Mouse (Mus musculus) MEL (cell line): ENCODE measurements around the gene Tango2. TPM values are rescaled to one million over a fixed set of nuclear protein-coding genes. Genes with fewer than 3 reads are reported as not detected.

Experiments used
- DNase-seq: peaks from one replicate; pipeline ENCODE4 v3.0.0; 2011; ENCODE audit warnings: low read depth, low spot score
- H3K27ac ChIP-seq: 2 replicates; pipeline ENCODE4 v1.5.1; 2012; ENCODE audit warnings: low read depth, mild to moderate bottlenecking, control low read depth, low read length, moderate library complexity; ENCODE audit not compliant: control insufficient read depth
- H3K27me3 ChIP-seq, 2 experiments: fragments of 150-350 bp in 1 of 2; sonication (generic) in 1 of 2; 2 replicates each; pipeline ENCODE4 v1.6.1; 2012; ENCODE audit warnings: low read length in 2 of 2, mild to moderate bottlenecking in 2 of 2, improper control_type of control experiment in 1 of 2, moderate library complexity in 1 of 2; ENCODE audit not compliant: insufficient read depth in 2 of 2, control insufficient read depth in 1 of 2
- H3K36me3 ChIP-seq, 2 experiments: 2 replicates each; pipeline ENCODE4 v1.6.1; 2012 to 2014; ENCODE audit warnings: low read length in 2 of 2, improper control_type of control experiment in 1 of 2, inconsistent platforms in 1 of 2, mild to moderate bottlenecking in 1 of 2; ENCODE audit not compliant: insufficient read depth in 2 of 2, control insufficient read depth in 1 of 2
- H3K4me1 ChIP-seq, 2 experiments: fragments of 150-350 bp in 1 of 2; sonication (generic) in 1 of 2; 2 replicates each; pipeline ENCODE4 v1.6.1; 2012; ENCODE audit warnings: low read length in 2 of 2, improper control_type of control experiment in 1 of 2, mild to moderate bottlenecking in 1 of 2; ENCODE audit not compliant: insufficient read depth in 2 of 2, control insufficient read depth in 1 of 2
- H3K4me3 ChIP-seq, 2 experiments: fragments of 150-350 bp in 1 of 2; sonication (generic) in 1 of 2; 2 replicates each; pipeline ENCODE4 v1.5.1; 2012; ENCODE audit warnings: low read depth in 2 of 2, low read length in 2 of 2, mild to moderate bottlenecking in 2 of 2, moderate library complexity in 2 of 2, control low read depth in 1 of 2, improper control_type of control experiment in 1 of 2; ENCODE audit not compliant: control insufficient read depth in 1 of 2, insufficient read depth in 1 of 2
- H3K79me2 ChIP-seq: 2 replicates; pipeline ENCODE4 v1.6.1; 2012; ENCODE audit warnings: mild to moderate bottlenecking, low read length, moderate library complexity; ENCODE audit not compliant: control insufficient read depth, poor library complexity, insufficient read depth
- H3K9ac ChIP-seq: 2 replicates; pipeline ENCODE4 v1.6.1; 2012; ENCODE audit warnings: low read depth, mild to moderate bottlenecking, control low read depth, low read length, moderate library complexity; ENCODE audit not compliant: control insufficient read depth, poor library complexity, severe bottlenecking
- H3K9me3 ChIP-seq: fragments of 150-350 bp; sonication (generic); replicated peaks from 2 replicates; pipeline ENCODE4 v1.6.1; 2012; ENCODE audit warnings: mild to moderate bottlenecking, low read length, improper control_type of control experiment, moderate library complexity; ENCODE audit not compliant: insufficient read depth
- CHD1 ChIP-seq: IDR thresholded peaks from 2 replicates; pipeline ENCODE4 v1.6.1; 2012; ENCODE audit warnings: low read depth, mild to moderate bottlenecking, inconsistent platforms, low read length, improper control_type of control experiment
- CHD2 ChIP-seq: IDR thresholded peaks from 2 replicates; pipeline ENCODE4 v1.6.1; 2011; ENCODE audit warnings: low read length, improper control_type of control experiment
- EP300 ChIP-seq, 2 experiments: IDR thresholded peaks; 2 replicates each; pipeline ENCODE4 v1.6.1; 2011; ENCODE audit warnings: improper control_type of control experiment in 2 of 2, low read length in 2 of 2, low read depth in 1 of 2, mild to moderate bottlenecking in 1 of 2
- ETS1 ChIP-seq: IDR thresholded peaks from 2 replicates; pipeline ENCODE4 v1.6.1; 2012; ENCODE audit warnings: low read depth, mild to moderate bottlenecking, inconsistent platforms, low read length, improper control_type of control experiment, moderate library complexity
- GABPA ChIP-seq: IDR thresholded peaks from 2 replicates; pipeline ENCODE4 v1.6.1; 2012; ENCODE audit warnings: low read depth, mild to moderate bottlenecking, inconsistent platforms, low read length, improper control_type of control experiment, moderate library complexity
- GATA1 ChIP-seq: IDR thresholded peaks from 2 replicates; pipeline ENCODE4 v1.6.1; 2011; ENCODE audit warnings: low read depth, low read length, improper control_type of control experiment
- JUND ChIP-seq: IDR thresholded peaks from 2 replicates; pipeline ENCODE4 v1.6.1; 2011; ENCODE audit warnings: low read depth, mild to moderate bottlenecking, improper control_type of control experiment, low read length
- KAT2A ChIP-seq: conservative IDR thresholded peaks from 2 replicates; pipeline ENCODE4 v1.6.1; 2012; ENCODE audit warnings: low read depth, low read length, improper control_type of control experiment, inconsistent platforms
- MAZ ChIP-seq: IDR thresholded peaks from 2 replicates; pipeline ENCODE4 v1.6.1; 2012; ENCODE audit warnings: low read depth, mild to moderate bottlenecking, inconsistent platforms, low read length, improper control_type of control experiment
- MEF2A ChIP-seq: IDR thresholded peaks from 2 replicates; pipeline ENCODE4 v1.6.1; 2014; ENCODE audit warnings: low read depth, mild to moderate bottlenecking, inconsistent platforms, low read length, improper control_type of control experiment; ENCODE audit not compliant: poor library complexity, insufficient replicate concordance, severe bottlenecking; ENCODE audit errors: extremely low read depth
- MXI1 ChIP-seq: IDR thresholded peaks from 2 replicates; pipeline ENCODE4 v1.6.1; 2011; ENCODE audit warnings: mild to moderate bottlenecking, low read depth, low read length, improper control_type of control experiment
- NRF1 ChIP-seq: IDR thresholded peaks from 2 replicates; pipeline ENCODE4 v1.6.1; 2014; ENCODE audit warnings: low read depth, mild to moderate bottlenecking, inconsistent platforms, low read length, improper control_type of control experiment, moderate library complexity; ENCODE audit not compliant: poor library complexity, insufficient read depth, severe bottlenecking
- POLR2AphosphoS2 ChIP-seq: IDR thresholded peaks from 2 replicates; pipeline ENCODE4 v1.6.1; 2011; ENCODE audit warnings: low read length, improper control_type of control experiment
- TBP ChIP-seq: IDR thresholded peaks from 2 replicates; pipeline ENCODE4 v1.8.0; 2011; ENCODE audit warnings: low read depth, low read length, improper control_type of control experiment
- TCF12 ChIP-seq: IDR thresholded peaks from 2 replicates; pipeline ENCODE4 v1.6.1; 2014; ENCODE audit warnings: low read depth, mild to moderate bottlenecking, inconsistent platforms, low read length, improper control_type of control experiment, moderate library complexity
- USF1 ChIP-seq: IDR thresholded peaks from 2 replicates; pipeline ENCODE4 v1.6.1; 2014; ENCODE audit warnings: low read depth, mild to moderate bottlenecking, inconsistent platforms, low read length, improper control_type of control experiment, moderate library complexity
- USF2 ChIP-seq, 2 experiments: IDR thresholded peaks; 2 replicates each; pipeline ENCODE4 v1.6.1; 2011 to 2012; ENCODE audit warnings: improper control_type of control experiment in 2 of 2, low read length in 2 of 2, borderline replicate concordance in 1 of 2, inconsistent platforms in 1 of 2, low read depth in 1 of 2, mild to moderate bottlenecking in 1 of 2; ENCODE audit not compliant: insufficient read depth in 1 of 2
- ZC3H11A ChIP-seq: IDR thresholded peaks from 2 replicates; pipeline ENCODE4 v1.6.1; 2012; ENCODE audit warnings: low read depth, mild to moderate bottlenecking, inconsistent platforms, low read length, improper control_type of control experiment
- ZMIZ1 ChIP-seq: IDR thresholded peaks from 2 replicates; pipeline ENCODE4 v1.6.1; 2012; ENCODE audit warnings: low read depth, mild to moderate bottlenecking, inconsistent platforms, low read length, improper control_type of control experiment, moderate library complexity
- polyA plus RNA-seq, 2 experiments: library from polyadenylated mRNA; stranded (reverse) in 1 of 2; unstranded in 1 of 2; fragments of >175 nt in 1 of 2; fragments of >200 nt in 1 of 2; gene quantifications; 2 replicates each; pipeline versions ENCODE4 v1.2.1 to v1.2.4; 2012; ENCODE audit warnings: low replicate concordance in 2 of 2, low read depth in 1 of 2; ENCODE audit not compliant: insufficient read length in 2 of 2, insufficient read depth in 1 of 2, missing spikeins in 1 of 2
- total RNA-seq: library from RNA; depleted of rRNA; stranded (reverse); fragments of 300-350 nt; gene quantifications from 2 replicates; pipeline ENCODE4 v1.2.3, GENCODE M21; 2012

Gene Tango2
- total and polyA plus RNA-seq, 3 experiments = 55.9 to 98.3 TPM; not detected in 1

DNA sequence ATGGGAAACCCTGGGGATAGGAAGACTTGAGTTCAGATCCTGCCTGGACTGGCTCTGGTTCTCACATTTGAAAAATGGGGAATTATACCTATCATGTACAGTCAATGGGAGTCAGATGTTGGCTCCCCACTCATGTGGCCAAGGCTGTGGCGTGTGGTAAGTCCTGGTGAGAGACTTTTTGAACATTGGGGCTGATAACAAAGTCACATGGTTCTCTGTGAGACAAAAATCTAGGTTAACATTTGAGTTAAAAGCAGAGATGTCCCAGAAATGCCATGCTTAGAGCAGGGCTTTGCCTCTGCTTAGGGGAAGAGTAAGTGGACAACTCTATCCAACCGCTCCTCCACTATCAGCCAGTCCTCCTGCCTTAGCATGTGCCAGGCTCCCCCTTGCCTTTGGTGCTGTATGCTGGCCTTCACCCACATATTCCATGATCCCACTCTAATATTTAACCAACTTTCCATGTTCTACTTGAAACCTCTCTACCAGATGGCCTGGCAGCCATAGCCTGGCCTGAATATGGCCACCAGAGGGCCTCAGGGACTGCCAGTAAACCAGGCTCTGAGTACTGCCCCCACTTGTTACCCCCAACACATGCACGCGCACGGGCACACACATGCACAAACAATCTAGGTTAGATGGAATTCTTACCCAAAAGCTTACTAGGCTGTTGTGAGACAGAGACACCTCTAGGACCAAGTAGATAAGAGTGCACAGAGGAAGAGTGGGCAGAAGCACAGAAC lies 3.6 kb upstream of the Tango2 start (continued):
- TF ChIP-seq CHD2 (no peak), ZC3H11A (peak; percentile 61), USF2 (IDR thresholded peaks at IDR 0.05; ENCODE audit: borderline replicate concordance in 1 of 2, insufficient read depth in 1 of 2, low read depth in 1 of 2, low read length in 2 of 2) (no peak), GABPA (no peak), POLR2AphosphoS2 (no peak)
- TF ChIP-seq, all 39 proteins: peak for 8

GRCm38 (mm10) chr16:18349761-18350325 lies 1.9 kb upstream of the Tango2 start:
- Histone ChIP-seq H3K36me3 (peaks cover 0 to 14% of the 10 kb centered on the region in 2 experiments; a peak in 2 of 4 replicates), H3K9ac (no peak overlapping the region), H3K27ac (no peak overlapping the region), H3K27me3 (no peaks in the 10 kb centered on the region), H3K79me2 (no peaks in the 10 kb centered on the region), H3K9me3 (no peaks in the 10 kb centered on the region), H3K4me3 (no peak overlapping the region), H3K4me1 (peaks cover 0 to 28% of the 10 kb centered on the region in 2 experiments; a peak in 3 of 4 replicates)
- DNase-seq = no peak
- no peak for TF ChIP-seq ETS1
- no peak for TF ChIP-seq NRF1
- TF ChIP-seq MEF2A = no peak
- no peak for TF ChIP-seq ZC3H11A
- TF ChIP-seq EP300 (IDR thresholded peaks at IDR 0.05; ENCODE audit: low read depth in 1 of 2, low read length in 2 of 2) = no peak
- TF ChIP-seq TBP = no peak
- no peak for TF ChIP-seq GATA1
- no peak for TF ChIP-seq POLR2AphosphoS2
- TF ChIP-seq CHD1 = no peak
- no peak for TF ChIP-seq ZMIZ1
- TF ChIP-seq MXI1 = no peak
- TF ChIP-seq GABPA = no peak
- no peak for TF ChIP-seq TCF12
- TF ChIP-seq KAT2A = no peak
- no peak for TF ChIP-seq MAZ
- no peak for TF ChIP-seq USF1
- no peak for TF ChIP-seq JUND
